Comparison of ENCODE assay signal across 23 mouse cellular contexts in genomic region chr7:113551742-113552463, GRCm38 (mm10). TPM values are rescaled to one million over a fixed set of nuclear protein-coding genes. Genes with fewer than 3 reads are reported as not detected.
DNase-seq lines count a peak whose midpoint lies in the region; ATAC-seq and TF ChIP-seq lines count a peak whose summit lies in the region.
"Had no signal": no experiment of that assay in that cellular context is flagged by ENCODE, and none has a peak within 500 bp of the region (broad histone marks: within the 10 kb centered on the region; RNA-seq: fewer than 3 reads in every experiment).

No protein-coding gene starts in this region.

- no peak overlapping the region for H3K4me3 ChIP-seq in MEL (ENCODE audit: control insufficient read depth in 1 of 2, insufficient read depth in 1 of 2, low read depth in 2 of 2, low read length in 2 of 2)
- H3K4me3 ChIP-seq in liver, embryonic 16.5 days (ENCODE audit: low read depth, low read length), result no peak overlapping the region
- no peak overlapping the region for H3K4me3 ChIP-seq in intestine, embryonic 16.5 days (ENCODE audit: low read length)
- H3K4me3 ChIP-seq: embryonic facial prominence, embryonic 10.5 days; forebrain, embryonic 13.5 days; heart, embryonic 10.5 days; hindbrain, embryonic 12.5 days had no signal

- no peak for TF ChIP-seq CTCF in MEL (IDR thresholded peaks at IDR 0.05 in 2 of 3, conservative IDR thresholded peaks at IDR 0.05 in 1 of 3; ENCODE audit: control insufficient read depth in 1 of 3, insufficient read depth in 1 of 3, low read depth in 2 of 3, low read length in 3 of 3, poor library complexity in 1 of 3, severe bottlenecking in 1 of 3)

- H3K9ac ChIP-seq in MEL (ENCODE audit: control insufficient read depth, low read depth, low read length, poor library complexity, severe bottlenecking), result no peak overlapping the region
- H3K9ac ChIP-seq in liver, embryonic 16.5 days (ENCODE audit: low read depth, low read length), result no peak overlapping the region
- no peak overlapping the region for H3K9ac ChIP-seq in intestine, embryonic 16.5 days (ENCODE audit: low read depth, low read length)
- H3K9ac ChIP-seq: forebrain, embryonic 13.5 days; forebrain, postnatal 0 days; hindbrain, embryonic 12.5 days had no signal

- H3K79me2 ChIP-seq in MEL (ENCODE audit: control insufficient read depth, insufficient read depth, low read length, poor library complexity), result no peaks in the 10 kb centered on the region

- no peak for TF ChIP-seq RAD21 in MEL (IDR thresholded peaks at IDR 0.05; ENCODE audit: low read depth, low read length)

- TF ChIP-seq POLR2A in MEL (IDR thresholded peaks at IDR 0.05; ENCODE audit: control insufficient read depth in 1 of 2, insufficient read depth in 1 of 2, low read depth in 1 of 2, low read length in 2 of 2, poor library complexity in 1 of 2), result no peak

- peak; percentile 41 for DNase-seq in MEL (ENCODE audit: low read depth, low spot score)
- DNase-seq in urinary bladder, postnatal 36 days (ENCODE audit: low spot score in 2 of 2), result no peak
- no peak for DNase-seq in adrenal gland, adult (ENCODE audit: inconsistent age in 2 of 2, low spot score in 1 of 2)
- DNase-seq: adrenal gland, postnatal 14 days; B cell, adult 2 months; cerebellum, adult 11-12 months; cerebellum, adult 9-10 months; cerebellum, postnatal 25 days; forebrain, postnatal 0 days; gastrocnemius, postnatal 25 days; heart, adult 18-20 months; heart, postnatal 10 days; heart, postnatal 4 days had no signal

- no peaks in the 10 kb centered on the region for H3K27me3 ChIP-seq in MEL (ENCODE audit: control insufficient read depth in 1 of 2, insufficient read depth in 2 of 2, low read length in 2 of 2)
- H3K27me3 ChIP-seq in liver, embryonic 16.5 days (ENCODE audit: control insufficient read depth, insufficient read depth, low read depth, low read length), result no peaks in the 10 kb centered on the region
- no peaks in the 10 kb centered on the region for H3K27me3 ChIP-seq in intestine, embryonic 16.5 days (replicated peaks; ENCODE audit: control insufficient read depth, insufficient read depth, low read length)
- H3K27me3 ChIP-seq: forebrain, embryonic 13.5 days; hindbrain, embryonic 12.5 days had no signal

- 0 out of 4 replicates have a peak, but pooled peaks of 1 of the 2 experiments have one; percentile 21 for TF ChIP-seq EP300 in MEL (IDR thresholded peaks at IDR 0.05; ENCODE audit: low read depth in 1 of 2, low read length in 2 of 2)

- H3K4me1 ChIP-seq in MEL (ENCODE audit: control insufficient read depth in 1 of 2, insufficient read depth in 2 of 2, low read length in 2 of 2), result peaks cover 4 to 17% of the 10 kb centered on the region in 2 experiments
- no peaks in the 10 kb centered on the region; the same call in 1 of the 2 replicates for H3K4me1 ChIP-seq in liver, embryonic 16.5 days (ENCODE audit: control insufficient read depth, low read depth, low read length)
- H3K4me1 ChIP-seq in intestine, embryonic 16.5 days (ENCODE audit: control insufficient read depth, insufficient read depth, low read length), result no peaks in the 10 kb centered on the region
- H3K4me1 ChIP-seq: embryonic facial prominence, embryonic 10.5 days; forebrain, embryonic 13.5 days; heart, embryonic 10.5 days; hindbrain, embryonic 12.5 days had no signal

- no peaks in the 10 kb centered on the region for H3K9me3 ChIP-seq in MEL (replicated peaks; ENCODE audit: insufficient read depth, low read length)
- H3K9me3 ChIP-seq in liver, embryonic 16.5 days (replicated peaks; ENCODE audit: control insufficient read depth, low read length), result no peaks in the 10 kb centered on the region
- no peaks in the 10 kb centered on the region for H3K9me3 ChIP-seq in intestine, embryonic 16.5 days (ENCODE audit: control insufficient read depth, low read length)
- H3K9me3 ChIP-seq: embryonic facial prominence, embryonic 10.5 days; forebrain, embryonic 13.5 days; G1E; heart, embryonic 10.5 days; hindbrain, embryonic 12.5 days had no signal

- ATAC-seq in granulocyte monocyte progenitor cell, adult 5-6 weeks (replicated peaks; ENCODE audit: poor library complexity, severe bottlenecking), result peak; percentile 93
- ATAC-seq in liver, embryonic 16.5 days (ENCODE audit: low read depth), result peak; percentile 63
- ATAC-seq in intestine, embryonic 16.5 days, result no peak
- ATAC-seq: CD4-positive, CD25-positive, alpha-beta regulatory T cell, adult 4 months; forebrain, embryonic 13.5 days; forebrain, postnatal 0 days; hindbrain, embryonic 16.5 days had no signal

- H3K36me3 ChIP-seq in MEL (ENCODE audit: control insufficient read depth in 1 of 2, insufficient read depth in 2 of 2, low read length in 2 of 2), result peaks cover 21 to 35% of the 10 kb centered on the region in 2 experiments
- no peaks in the 10 kb centered on the region for H3K36me3 ChIP-seq in liver, embryonic 16.5 days (ENCODE audit: control insufficient read depth, insufficient read depth)
- peaks cover 3% of the 10 kb centered on the region; the same call in 1 of the 2 replicates for H3K36me3 ChIP-seq in intestine, embryonic 16.5 days (ENCODE audit: control insufficient read depth, insufficient read depth, low read length)

- no peak overlapping the region for H3K27ac ChIP-seq in MEL (ENCODE audit: control insufficient read depth, low read depth, low read length)
- no peak overlapping the region for H3K27ac ChIP-seq in liver, embryonic 16.5 days (ENCODE audit: low read length)
- no peak overlapping the region for H3K27ac ChIP-seq in intestine, embryonic 16.5 days (ENCODE audit: low read length)
- H3K27ac ChIP-seq: embryonic facial prominence, embryonic 10.5 days; forebrain, embryonic 13.5 days; heart, embryonic 10.5 days; hindbrain, embryonic 12.5 days had no signal

- no peak overlapping the region for H3K4me2 ChIP-seq in liver, embryonic 16.5 days (ENCODE audit: low read depth, low read length)
- no peak overlapping the region for H3K4me2 ChIP-seq in intestine, embryonic 16.5 days (ENCODE audit: low read depth, low read length)
- H3K4me2 ChIP-seq: forebrain, embryonic 13.5 days; hindbrain, embryonic 12.5 days had no signal

TF ChIP-seq in MEL, 35 proteins besides CTCF, POLR2A, EP300 and RAD21:
- TF ChIP-seq GATA1 (IDR thresholded peaks at IDR 0.05; ENCODE audit: low read depth, low read length) (peak; percentile 18; the same call in 1 of the 2 replicates), SIN3A (IDR thresholded peaks at IDR 0.05; ENCODE audit: low read length) (no peak)

RNA-seq across cellular contexts. Expression of gene Far1, which starts 38.3 kb away (rescaled TPM):
- total RNA-seq in MEL (2012; rRNA removed), result 34.2 and 37.3 TPM in 2 replicates
- 10 to 100 TPM in 1 of 2 experiments, not detected in 1; 26.4 TPM for polyA plus RNA-seq in MEL (2012; ENCODE audit: insufficient read depth in 1 of 2, insufficient read length in 2 of 2, low read depth in 1 of 2, low replicate concordance in 2 of 2, missing spikeins in 1 of 2)
- 91.1 and 97.2 TPM in 2 replicates for total RNA-seq in granulocyte monocyte progenitor cell, adult 5-6 weeks (2014; fragmentation: Nextera tagmentation)
- 111 and 125 TPM in 2 replicates for total RNA-seq in granulocyte monocyte progenitor cell, adult 5-6 weeks (2017)
- 20.4 and 25.1 TPM in 2 replicates for polyA plus RNA-seq in liver, embryonic 16.5 days (2015; fragmentation: Nextera tagmentation; extraction: Ambion mirVana)
- 42.0 and 44.1 TPM in 2 replicates for polyA plus RNA-seq in intestine, embryonic 16.5 days (2015; fragmentation: Nextera tagmentation; extraction: Ambion mirVana)
